Mouse (Mus musculus) kidney, embryonic 14.5 days (tissue): ENCODE data around the gene Pax2. TPM values are rescaled to one million over a fixed set of nuclear protein-coding genes. Genes with fewer than 3 reads are reported as not detected.

Experiments
- ATAC-seq: fragments of 200-750 bp; cut with Nextera tagmentation; 2 replicates; pipeline ENCODE4 v1.8.0; 2017; ENCODE audit warnings: moderate number of reproducible peaks, mild to moderate bottlenecking, moderate TSS enrichment, moderate library complexity; ENCODE audit not compliant: low FRiP score, low TSS enrichment
- H3K27ac ChIP-seq: fragments of 300-500 bp; sonication (generic); 2 replicates; pipeline ENCODE4 v1.5.1; 2014; ENCODE audit warnings: low read depth, mild to moderate bottlenecking, low read length, moderate library complexity, mixed read lengths
- H3K27me3 ChIP-seq: fragments of 300-500 bp; sonication (generic); 2 replicates; pipeline ENCODE4 v1.6.1; 2014; ENCODE audit warnings: mild to moderate bottlenecking, low read length; ENCODE audit not compliant: control insufficient read depth, insufficient read depth
- H3K36me3 ChIP-seq: fragments of 300-500 bp; sonication (generic); 2 replicates; pipeline ENCODE4 v1.6.1; 2014; ENCODE audit warnings: low read length, mixed read lengths; ENCODE audit not compliant: control insufficient read depth, insufficient read depth
- H3K4me1 ChIP-seq: fragments of 300-500 bp; sonication (generic); 2 replicates; pipeline ENCODE4 v1.6.1; 2014; ENCODE audit warnings: low read length, mixed read lengths; ENCODE audit not compliant: control insufficient read depth, insufficient read depth
- H3K4me2 ChIP-seq: fragments of 300-500 bp; sonication (generic); replicated peaks from 2 replicates; pipeline ENCODE4 v1.6.1; 2014; ENCODE audit warnings: low read depth, mild to moderate bottlenecking, low read length
- H3K4me3 ChIP-seq: fragments of 300-500 bp; sonication (generic); 2 replicates; pipeline ENCODE4 v1.5.1; 2014; ENCODE audit warnings: mild to moderate bottlenecking, low read length
- H3K9ac ChIP-seq: fragments of 300-500 bp; sonication (generic); 2 replicates; pipeline ENCODE4 v1.6.1; 2014; ENCODE audit warnings: low read depth, mild to moderate bottlenecking, low read length, moderate library complexity
- H3K9me3 ChIP-seq: fragments of 300-500 bp; sonication (generic); 2 replicates; pipeline ENCODE4 v1.6.1; 2016; ENCODE audit warnings: low read length; ENCODE audit not compliant: control insufficient read depth
- WGBS: fragments of 180-500 bp; shearing (Covaris S2); extraction: QIAGEN DNeasy Blood & Tissue Kit; methylation state at CpG from one replicate; pipeline ENCODE4 v1.1.7; 2014; 5-methylcytosine and 5-hydroxymethylcytosine counted together
- polyA plus RNA-seq: library from polyadenylated mRNA; unstranded; fragments of >200 nt; fragmentation: Nextera tagmentation; extraction: Ambion mirVana; gene quantifications from 2 replicates; pipeline ENCODE4 v1.2.1, GENCODE M21; 2014

Gene Pax2
- polyA plus RNA-seq, 1 experiment from 2014 or later, result 55.9 TPM

DNA sequence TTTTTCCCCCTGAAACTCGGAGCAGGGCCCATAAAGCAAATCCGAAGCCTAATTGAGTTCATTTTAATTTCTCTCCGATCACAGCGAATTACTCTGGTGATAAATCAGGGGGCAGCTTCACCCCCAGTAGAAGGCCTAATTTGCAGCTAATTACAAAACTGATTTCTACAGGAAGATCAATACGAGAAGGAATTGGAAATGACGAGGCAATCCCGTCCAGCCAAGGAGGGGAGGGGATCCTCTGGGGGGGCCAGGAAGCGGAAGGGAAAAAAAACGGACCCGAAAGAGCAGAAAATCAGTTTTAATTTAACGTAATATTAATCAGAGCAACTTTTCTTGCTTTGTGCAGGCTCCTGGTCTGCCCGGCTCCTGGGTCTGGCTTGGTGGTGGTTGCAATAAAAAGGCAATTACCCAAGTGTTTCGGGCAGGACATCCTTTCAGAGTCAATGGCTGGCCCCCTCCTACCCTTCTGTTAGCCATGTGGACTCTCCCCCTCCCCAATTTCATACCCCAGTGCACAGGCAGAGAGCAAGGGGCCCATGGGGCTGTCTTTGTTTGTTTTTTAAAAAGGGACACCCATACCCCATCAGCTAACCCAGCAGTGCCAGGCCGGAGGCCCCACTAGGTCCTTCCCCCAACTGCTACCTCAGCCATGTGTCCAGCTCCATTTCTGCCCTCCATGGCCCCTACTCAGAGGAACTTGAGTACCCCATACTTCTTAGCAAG, 61.7 kb downstream of the Pax2 start:
- ATAC-seq, result no peak
- Histone ChIP-seq H3K27me3 (no peaks in the 10 kb centered on the region), H3K4me2 (no peak overlapping the region), H3K9me3 (no peaks in the 10 kb centered on the region), H3K36me3 (peaks cover 78% of the 10 kb centered on the region), H3K9ac (no peak overlapping the region), H3K4me1 (peaks cover 18% of the 10 kb centered on the region; the same call in 1 of the 2 replicates), H3K27ac (no peak overlapping the region), H3K4me3 (no peak overlapping the region)
- WGBS, result 49% methylated on average over 14 of the region's 14 CpGs

DNA sequence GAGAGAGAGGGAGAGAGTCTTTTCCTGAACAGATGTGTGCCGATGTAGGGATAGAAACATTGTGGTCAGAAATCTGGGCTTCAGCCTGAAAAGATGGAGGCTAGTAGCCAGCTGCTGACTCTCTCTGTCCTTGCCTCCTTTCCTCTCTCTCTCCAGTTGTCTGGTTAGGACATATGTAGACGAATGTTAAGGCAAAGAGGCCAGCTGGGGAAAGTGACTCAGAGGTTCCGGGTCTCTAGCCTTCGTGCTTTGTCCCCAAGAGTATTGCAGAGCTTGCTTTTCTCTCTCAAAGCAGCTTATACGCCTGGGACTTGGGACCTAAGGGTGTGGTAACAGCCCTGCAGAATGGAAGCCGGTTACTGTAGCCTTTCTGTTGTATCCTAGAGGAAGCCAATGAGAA, 62.8 kb downstream of the Pax2 start:
- H3K27me3 ChIP-seq, result no peaks in the 10 kb centered on the region
- H3K4me3 ChIP-seq, result no peak overlapping the region
- no peaks in the 10 kb centered on the region for H3K9me3 ChIP-seq
- ATAC-seq, result no peak
- H3K4me2 ChIP-seq, result no peak overlapping the region
- peaks cover 80% of the 10 kb centered on the region for H3K36me3 ChIP-seq
- no peak overlapping the region for H3K27ac ChIP-seq
- 75% methylated on average over 6 of the region's 6 CpGs for WGBS
- no peak overlapping the region for H3K9ac ChIP-seq
- H3K4me1 ChIP-seq, result peaks cover 14% of the 10 kb centered on the region; the same call in 1 of the 2 replicates

DNA sequence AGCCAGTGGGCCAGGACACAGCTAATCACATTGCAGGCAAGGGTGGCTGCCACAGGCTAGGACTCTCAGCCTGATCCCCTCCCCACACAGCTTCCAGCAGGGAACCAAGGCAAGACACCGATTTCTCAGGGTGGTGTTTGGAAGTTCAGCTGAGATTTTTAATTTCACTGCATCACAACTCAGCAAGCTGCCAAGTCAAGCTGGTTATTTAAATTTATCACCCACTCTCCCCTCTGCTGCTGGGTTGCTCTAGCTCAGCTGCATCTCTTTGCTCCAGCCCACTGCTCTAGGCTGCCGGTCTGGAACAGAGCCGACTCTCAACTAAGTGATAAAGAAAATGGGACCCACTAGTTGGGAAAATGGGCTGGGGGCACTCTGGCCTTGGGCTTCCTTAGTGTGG, 65.7 kb downstream of the Pax2 start:
- Histone ChIP-seq H3K4me1 (peaks cover 8% of the 10 kb centered on the region; the same call in 1 of the 2 replicates), H3K36me3 (peaks cover 75% of the 10 kb centered on the region), H3K9ac (no peak overlapping the region), H3K4me3 (no peak overlapping the region), H3K27me3 (no peaks in the 10 kb centered on the region; the same call in 1 of the 2 replicates), H3K4me2 (no peak overlapping the region), H3K27ac (no peak overlapping the region), H3K9me3 (no peaks in the 10 kb centered on the region)
- ATAC-seq, result no peak
- WGBS, result 28% methylated on average over 3 of the region's 3 CpGs

DNA sequence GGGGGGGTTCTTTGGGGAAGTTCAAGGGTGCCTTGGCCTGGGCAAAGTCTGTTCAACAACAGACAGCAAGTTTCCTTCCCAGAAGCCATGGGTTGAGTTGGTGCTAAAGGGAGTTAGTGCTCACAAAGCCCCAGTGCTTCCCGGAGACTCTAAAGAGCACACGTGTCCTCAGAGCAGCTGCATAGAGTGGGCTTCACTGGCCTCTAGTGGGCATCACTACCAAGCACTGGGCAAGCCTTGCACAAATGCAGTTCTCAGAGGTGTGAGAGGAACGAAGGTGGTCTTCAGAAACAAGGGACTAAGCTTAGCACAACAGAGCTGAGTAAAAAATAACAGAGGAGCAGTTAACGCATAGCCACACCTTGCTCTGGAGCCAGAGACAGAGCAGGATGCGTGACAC, 66.5 kb downstream of the Pax2 start:
- peaks cover 6% of the 10 kb centered on the region; the same call in 1 of the 2 replicates for H3K4me1 ChIP-seq
- H3K27me3 ChIP-seq, result no peaks in the 10 kb centered on the region; the same call in 1 of the 2 replicates
- WGBS, result 63% methylated on average over 5 of the region's 5 CpGs
- H3K9ac ChIP-seq, result no peak overlapping the region
- peaks cover 68% of the 10 kb centered on the region for H3K36me3 ChIP-seq
- no peak overlapping the region for H3K4me3 ChIP-seq
- no peaks in the 10 kb centered on the region for H3K9me3 ChIP-seq
- no peak overlapping the region for H3K27ac ChIP-seq
- no peak overlapping the region for H3K4me2 ChIP-seq
- no peak for ATAC-seq

DNA sequence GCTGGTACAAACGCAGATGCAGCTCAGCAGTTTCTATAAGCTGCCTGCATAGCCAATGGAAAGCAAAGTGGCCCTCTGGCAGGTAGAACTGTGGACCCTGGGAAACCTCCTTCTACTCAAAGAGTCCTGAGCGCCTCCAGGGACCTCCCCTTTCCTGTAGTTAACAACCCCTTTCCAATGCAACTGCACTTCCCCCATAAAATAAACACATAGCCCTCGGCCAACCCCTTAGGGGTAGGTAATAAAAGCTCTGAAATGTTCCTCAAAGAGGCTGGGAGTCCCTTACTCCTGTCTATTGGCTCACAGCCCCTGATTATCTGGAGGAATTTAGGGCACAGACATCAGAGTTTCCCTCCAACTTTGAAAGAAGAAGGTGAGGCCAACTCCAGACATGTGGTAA, 67.8 kb downstream of the Pax2 start:
- peaks cover 4% of the 10 kb centered on the region; the same call in 1 of the 2 replicates for H3K4me1 ChIP-seq
- no peak overlapping the region for H3K9ac ChIP-seq
- no peak overlapping the region for H3K4me3 ChIP-seq
- no peaks in the 10 kb centered on the region for H3K9me3 ChIP-seq
- H3K27ac ChIP-seq, result no peak overlapping the region
- H3K27me3 ChIP-seq, result no peaks in the 10 kb centered on the region; the same call in 1 of the 2 replicates
- 23% methylated on average over 3 of the region's 3 CpGs for WGBS
- no peak for ATAC-seq
- H3K4me2 ChIP-seq, result no peak overlapping the region
- peaks cover 58% of the 10 kb centered on the region for H3K36me3 ChIP-seq

DNA sequence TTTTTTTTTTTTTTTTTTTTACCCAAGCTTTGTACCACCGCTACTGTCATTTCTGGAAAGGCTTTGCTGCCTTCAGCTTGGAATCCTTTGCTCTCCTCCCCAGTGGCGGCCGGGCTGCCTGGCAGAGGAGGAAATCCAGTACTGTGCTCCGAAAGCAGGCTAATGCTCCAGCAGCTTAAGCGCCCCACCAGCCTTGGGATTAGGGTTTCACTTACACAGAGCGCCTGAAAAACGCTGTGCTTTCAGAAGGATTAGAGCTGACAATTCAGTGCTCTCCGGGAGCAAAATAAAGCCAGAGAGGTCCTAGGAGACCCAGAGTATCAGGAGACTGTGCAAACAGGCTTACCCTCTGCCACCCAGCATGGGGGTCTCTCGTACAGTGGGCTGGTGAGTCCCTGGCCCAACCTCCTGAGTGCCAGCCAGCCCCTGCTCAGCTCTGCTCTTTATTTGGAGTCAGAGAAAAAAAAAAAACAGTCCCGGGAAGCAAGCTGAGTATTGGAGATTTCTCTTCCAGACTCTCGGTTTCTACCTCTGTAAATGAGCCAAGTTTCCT, 69.4 kb downstream of the Pax2 start:
- H3K4me2 ChIP-seq, result no peak overlapping the region
- WGBS, result 37% methylated on average over 11 of the region's 11 CpGs
- no peak overlapping the region for H3K27ac ChIP-seq
- H3K27me3 ChIP-seq, result no peaks in the 10 kb centered on the region; the same call in 1 of the 2 replicates
- ATAC-seq, result no peak
- peaks cover 45% of the 10 kb centered on the region for H3K36me3 ChIP-seq
- H3K9ac ChIP-seq, result no peak overlapping the region
- no peak overlapping the region for H3K4me3 ChIP-seq
- no peaks in the 10 kb centered on the region for H3K9me3 ChIP-seq
- peaks cover 4% of the 10 kb centered on the region; the same call in 1 of the 2 replicates for H3K4me1 ChIP-seq

DNA sequence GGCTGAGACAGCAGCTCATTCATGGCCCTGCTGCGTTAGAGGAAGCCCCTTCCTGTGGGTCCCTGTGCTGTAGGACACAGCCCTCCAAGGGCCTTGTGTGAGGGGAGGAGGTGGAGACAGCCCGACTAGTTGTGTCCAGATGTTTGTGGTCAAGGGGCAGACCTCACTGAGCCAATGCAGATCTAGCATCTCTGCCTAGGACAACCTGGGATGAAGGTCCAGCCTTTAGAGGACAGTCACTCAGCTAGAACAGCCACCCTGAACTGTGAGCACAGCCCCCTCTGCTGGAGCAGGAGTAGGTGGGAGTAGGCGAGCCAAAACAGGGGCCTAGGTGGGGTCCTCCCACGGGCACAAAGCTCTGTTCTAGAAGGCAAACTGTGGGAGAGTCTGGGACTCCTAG, 70.0 kb downstream of the Pax2 start:
- Histone ChIP-seq H3K9ac (no peak overlapping the region), H3K4me3 (no peak overlapping the region), H3K27ac (no peak overlapping the region), H3K4me1 (peaks cover 1% of the 10 kb centered on the region; the same call in 1 of the 2 replicates), H3K4me2 (no peak overlapping the region), H3K36me3 (peaks cover 46% of the 10 kb centered on the region), H3K27me3 (no peaks in the 10 kb centered on the region; the same call in 1 of the 2 replicates), H3K9me3 (no peaks in the 10 kb centered on the region)
- ATAC-seq, result peak; percentile 40
- WGBS, result 18% methylated on average over 4 of the region's 4 CpGs

DNA sequence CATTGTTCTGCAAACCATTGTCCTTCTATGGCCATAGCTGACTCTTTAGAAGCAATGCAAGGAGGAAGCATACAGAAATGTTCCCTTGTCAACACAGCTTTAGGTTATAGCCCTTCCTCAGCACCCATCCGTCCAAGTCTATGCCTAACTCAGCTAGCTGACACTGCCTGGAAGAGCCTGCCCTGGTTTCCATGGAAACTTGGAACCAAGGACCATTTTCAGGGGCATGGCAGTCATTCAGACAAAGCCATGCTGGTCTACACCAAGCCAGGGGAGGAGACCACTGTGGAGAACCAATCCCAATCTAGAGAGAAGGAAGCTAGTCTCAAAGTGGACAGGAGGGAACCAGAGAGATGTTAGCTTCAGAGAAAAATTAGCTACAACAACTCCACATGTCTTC, 77.5 kb downstream of the Pax2 start:
- peaks cover 24% of the 10 kb centered on the region; the same call in 1 of the 2 replicates for H3K36me3 ChIP-seq
- no peak overlapping the region for H3K4me3 ChIP-seq
- WGBS, result 39% methylated on average over 1 of the region's 1 CpGs
- peaks cover 49% of the 10 kb centered on the region for H3K27me3 ChIP-seq
- H3K4me2 ChIP-seq, result no peak overlapping the region
- H3K27ac ChIP-seq, result peak overlapping the region; percentile 48; the same call in 1 of the 2 replicates
- H3K4me1 ChIP-seq, result peaks cover 53% of the 10 kb centered on the region
- ATAC-seq, result no peak
- no peaks in the 10 kb centered on the region for H3K9me3 ChIP-seq
- H3K9ac ChIP-seq, result no peak overlapping the region
